Mouse (Mus musculus) kidney, postnatal 0 days (tissue): ENCODE measurements at regions not wholly inside any gene's neighbourhood (a gene's known extent, or its start where the extent isn't known, plus 50 kb on each side); places are given as distances from the start of the nearest gene placed in this dataset.

Source experiments
- ATAC-seq: fragments of 200-750 bp; cut with Nextera tagmentation; replicated peaks from 2 replicates; pipeline ENCODE4 v1.8.0; 2017; ENCODE audit warnings: low read depth, moderate number of reproducible peaks, moderate TSS enrichment, moderate library complexity; ENCODE audit not compliant: low FRiP score
- DNase-seq: peaks from one replicate; pipeline ENCODE4 v3.0.0-alpha.2; 2016; ENCODE audit warnings: low spot score
- H3K27ac ChIP-seq: fragments of 300-500 bp; sonication (generic); 2 replicates; pipeline ENCODE4 v1.5.1; 2014; ENCODE audit warnings: mild to moderate bottlenecking
- H3K27me3 ChIP-seq: fragments of 300-500 bp; sonication (generic); 2 replicates; pipeline ENCODE4 v1.6.1; 2014; ENCODE audit warnings: low read length, mixed read lengths; ENCODE audit not compliant: insufficient read depth
- H3K36me3 ChIP-seq: fragments of 300-500 bp; sonication (generic); 2 replicates; pipeline ENCODE4 v1.6.1; 2014; ENCODE audit warnings: low read length, mixed read lengths; ENCODE audit not compliant: insufficient read depth
- H3K4me1 ChIP-seq: fragments of 300-500 bp; sonication (generic); replicated peaks from 2 replicates; pipeline ENCODE4 v1.6.1; 2014; ENCODE audit warnings: antibody characterized with exemption, low read length, mixed read lengths; ENCODE audit not compliant: insufficient read depth
- H3K4me2 ChIP-seq: fragments of 300-500 bp; sonication (generic); 2 replicates; pipeline ENCODE4 v1.6.1; 2014; ENCODE audit warnings: mild to moderate bottlenecking, low read length, moderate library complexity, mixed read lengths
- H3K4me3 ChIP-seq: fragments of 300-500 bp; sonication (generic); replicated peaks from 2 replicates; pipeline ENCODE4 v1.5.1; 2014; ENCODE audit warnings: low read depth, low read length
- H3K9ac ChIP-seq: fragments of 300-500 bp; sonication (generic); 2 replicates; pipeline ENCODE4 v1.6.1; 2014; ENCODE audit warnings: low read depth, low read length
- H3K9me3 ChIP-seq: fragments of 300-500 bp; sonication (generic); replicated peaks from 2 replicates; pipeline ENCODE4 v1.6.1; 2016; ENCODE audit warnings: low read length, inconsistent platforms, mixed read lengths
- CTCF ChIP-seq: IDR thresholded peaks from 2 replicates; pipeline ENCODE4 v1.5.1; 2016; ENCODE audit warnings: antibody characterized with exemption, low read depth, mild to moderate bottlenecking, moderate library complexity
- WGBS: fragments of 180-500 bp; shearing (Covaris S2); extraction: QIAGEN DNeasy Blood & Tissue Kit; methylation state at CpG from one replicate; pipeline ENCODE4 v1.1.7; 2014; 5-methylcytosine and 5-hydroxymethylcytosine counted together

DNA sequence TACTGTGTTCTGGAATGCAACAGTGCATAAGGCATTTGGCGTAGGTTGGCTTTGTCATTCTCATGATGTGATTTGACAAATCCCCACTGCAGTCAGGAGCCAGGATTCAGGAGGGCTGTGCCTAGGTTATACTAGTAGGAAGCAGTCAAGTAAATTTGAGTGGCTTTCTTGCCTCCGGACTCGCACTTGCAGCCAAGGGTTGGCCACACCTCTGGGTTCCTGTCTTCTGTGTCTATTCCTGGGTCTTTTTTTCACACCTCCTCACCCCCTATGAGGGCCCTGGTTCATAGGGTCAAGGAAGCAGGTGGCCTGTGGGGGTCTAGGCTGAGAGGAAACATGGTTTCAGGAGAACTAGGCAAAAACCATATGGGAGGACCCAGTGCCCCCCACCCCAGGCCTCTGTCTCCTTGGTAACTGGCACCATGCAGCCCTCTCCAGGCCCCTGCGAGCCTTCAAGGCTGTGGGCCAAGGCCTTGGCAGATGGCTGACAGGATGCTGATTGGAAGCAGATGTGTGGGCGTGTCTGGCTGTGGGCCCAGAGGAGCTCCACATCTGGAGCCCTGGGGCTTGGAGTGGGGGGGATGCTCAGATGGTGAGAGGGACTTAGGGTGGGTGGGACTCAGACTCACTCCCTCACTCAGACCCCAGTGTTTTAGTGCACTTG is 195.7 kb downstream of the Rgs3 start:
- no peak overlapping the region for H3K4me2 ChIP-seq

DNA sequence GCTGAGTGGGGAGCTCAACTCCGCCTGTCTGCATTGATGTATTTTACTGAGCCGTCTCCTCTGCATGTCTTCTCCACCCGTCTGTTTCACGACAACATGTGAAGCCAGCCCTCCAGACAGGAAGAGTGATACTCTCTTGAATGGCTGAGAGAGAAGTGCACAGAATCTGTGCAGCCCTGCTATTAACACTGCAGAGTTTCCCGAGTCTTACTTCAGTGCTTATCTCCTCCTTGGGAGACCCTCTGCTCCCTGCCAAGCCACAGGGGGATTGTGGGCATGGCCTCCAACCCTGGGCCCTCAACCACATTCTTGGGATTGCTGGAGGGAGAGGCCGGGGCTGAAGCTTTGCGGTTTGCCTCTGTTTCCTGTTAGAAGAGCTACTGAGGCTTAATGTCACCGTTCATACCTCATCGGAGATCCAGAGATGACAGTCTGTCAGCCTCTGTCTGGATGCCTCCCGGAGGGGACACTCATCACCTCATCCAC is 197.1 kb downstream of the Rgs3 start:
- TF ChIP-seq CTCF, result no peak
- Histone ChIP-seq H3K4me2 (no peak overlapping the region), H3K27me3 (no peaks in the 10 kb centered on the region), H3K9me3 (no peaks in the 10 kb centered on the region), H3K9ac (no peak overlapping the region), H3K36me3 (no peaks in the 10 kb centered on the region), H3K4me1 (peaks cover 7% of the 10 kb centered on the region; the same call in 1 of the 2 replicates), H3K27ac (no peak overlapping the region; the same call in 1 of the 2 replicates), H3K4me3 (no peak overlapping the region)
- 34% methylated on average over 10 of the region's 10 CpGs for WGBS
- no peak for ATAC-seq
- no peak for DNase-seq

More for the DNA sequence above, 195.7 kb downstream of the Rgs3 start:
- 41% methylated on average over 5 of the region's 5 CpGs for WGBS
- Histone ChIP-seq H3K9me3 (no peaks in the 10 kb centered on the region), H3K4me3 (no peak overlapping the region), H3K27ac (no peak overlapping the region), H3K9ac (no peak overlapping the region), H3K4me1 (peaks cover 7% of the 10 kb centered on the region; the same call in 1 of the 2 replicates), H3K27me3 (no peaks in the 10 kb centered on the region), H3K36me3 (no peaks in the 10 kb centered on the region)
- ATAC-seq, result peak; percentile 62
- no peak for TF ChIP-seq CTCF
- DNase-seq, result peak; percentile 54

GRCm38 (mm10) chr4:62760748-62761604 is 201.3 kb downstream of the Rgs3 start:
- no peak for TF ChIP-seq CTCF
- Histone ChIP-seq H3K9me3 (no peaks in the 10 kb centered on the region), H3K9ac (no peak overlapping the region), H3K27me3 (no peaks in the 10 kb centered on the region), H3K36me3 (no peaks in the 10 kb centered on the region), H3K4me2 (no peak overlapping the region), H3K4me3 (no peak overlapping the region), H3K4me1 (no peaks in the 10 kb centered on the region; the same call in 1 of the 2 replicates), H3K27ac (no peak overlapping the region; the same call in 1 of the 2 replicates)
- DNase-seq (no peak), ATAC-seq (no peak)
- 66% methylated on average over 11 of the region's 11 CpGs for WGBS

- Histone ChIP-seq H3K36me3 (no peaks in the 10 kb centered on the region), H3K4me3 (no peak overlapping the region), H3K9ac (no peak overlapping the region), H3K4me2 (no peak overlapping the region), H3K27me3 (no peaks in the 10 kb centered on the region), H3K4me1 (no peaks in the 10 kb centered on the region; the same call in 1 of the 2 replicates), H3K27ac (no peak overlapping the region), H3K9me3 (no peaks in the 10 kb centered on the region)
- DNase-seq (peak; percentile 92), ATAC-seq (0 out of 2 replicates have a peak, but pooled peaks have one; percentile 67)
- whole genome bisulfite sequencing, result 0% methylated on average over 1 of the region's 1 CpGs
- peak; percentile 99 for TF ChIP-seq CTCF
Observed at GRCm38 (mm10) chr4:62761672-62762071, 202.0 kb downstream of the Rgs3 start.

DNA sequence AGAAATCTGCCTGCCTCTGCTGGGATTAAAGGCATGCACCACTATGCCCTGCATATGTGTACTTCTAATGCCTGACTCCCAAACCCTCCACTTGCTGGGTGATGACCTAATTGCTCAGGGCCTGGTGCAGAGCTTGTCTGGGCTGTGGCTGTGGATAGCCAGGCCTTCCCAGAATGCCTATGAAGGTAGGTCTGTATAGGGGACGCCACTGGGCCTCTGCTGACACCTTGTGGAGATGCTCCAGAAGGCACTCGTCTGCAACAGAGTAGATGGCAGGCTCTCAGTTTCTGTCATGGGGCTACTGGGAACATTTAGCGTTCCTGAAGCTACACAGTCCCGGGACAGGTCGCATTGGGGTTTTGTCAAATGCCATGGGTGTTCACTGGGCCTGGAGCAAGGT is 201.4 kb upstream of the Zfp618 start:
- Histone ChIP-seq H3K36me3 (no peaks in the 10 kb centered on the region), H3K9me3 (no peaks in the 10 kb centered on the region), H3K4me1 (no peaks in the 10 kb centered on the region), H3K4me3 (no peak overlapping the region), H3K27ac (no peak overlapping the region), H3K27me3 (no peaks in the 10 kb centered on the region), H3K4me2 (no peak overlapping the region), H3K9ac (no peak overlapping the region)
- ATAC-seq (peak; percentile 86), DNase-seq (peak; percentile 90)
- peak; percentile 97 for TF ChIP-seq CTCF
- 5% methylated on average over 5 of the region's 5 CpGs for WGBS

- WGBS, result 65% methylated on average over 10 of the region's 10 CpGs
- Histone ChIP-seq H3K9me3 (no peaks in the 10 kb centered on the region), H3K9ac (no peak overlapping the region), H3K4me2 (no peak overlapping the region), H3K27me3 (no peaks in the 10 kb centered on the region), H3K4me3 (no peak overlapping the region), H3K4me1 (no peaks in the 10 kb centered on the region), H3K36me3 (no peaks in the 10 kb centered on the region), H3K27ac (no peak overlapping the region)
- no peak for TF ChIP-seq CTCF
- ATAC-seq (no peak), DNase-seq (no peak)
Observed at GRCm38 (mm10) chr4:62769469-62770234, 195.7 kb upstream of the Zfp618 start.
